Mouse (Mus musculus): ENCODE results near the gene Cstad. TPM values are rescaled to one million over a fixed set of nuclear protein-coding genes. Genes with fewer than 3 reads are reported as not detected.

The Cstad gene
- polyA plus RNA-seq, 1 experiment from 2014 or later = 0.91 TPM

DNA sequence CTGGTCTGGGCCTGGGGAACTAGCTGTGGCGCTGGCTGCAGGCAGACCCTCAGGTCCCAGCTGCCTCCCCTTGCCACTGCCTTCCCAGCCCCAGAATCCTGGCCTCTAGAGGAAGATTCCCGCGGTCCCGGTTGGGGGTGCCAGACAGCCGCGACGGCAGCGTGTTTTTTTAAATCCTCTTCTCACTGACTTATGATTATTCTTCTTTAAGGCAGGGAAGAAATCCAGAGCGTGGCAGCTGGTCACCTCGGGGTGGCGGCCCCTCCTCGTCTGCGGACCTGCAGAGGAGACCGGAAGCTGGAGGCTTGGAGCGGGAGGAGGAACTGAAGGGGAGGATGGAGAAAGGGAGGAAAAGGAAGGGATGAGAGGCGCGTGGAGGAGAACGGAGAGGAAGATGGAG lies 18.7 kb downstream of the Cstad start:
- Histone ChIP-seq H3K4me2 (replicated peaks; ENCODE audit: low read depth, low read length) (peak overlapping the region; percentile 40), H3K36me3 (ENCODE audit: control insufficient read depth, insufficient read depth, low read length) (no peaks in the 10 kb centered on the region), H3K4me3 (ENCODE audit: low read length) (peak overlapping the region; percentile 17), H3K9ac (ENCODE audit: low read depth, low read length) (peak overlapping the region; percentile 58; the same call in 1 of the 2 replicates), H3K4me1 (ENCODE audit: control insufficient read depth, insufficient read depth, low read length) (peaks cover 22% of the 10 kb centered on the region), H3K9me3 (ENCODE audit: control insufficient read depth, low read length) (no peaks in the 10 kb centered on the region), H3K27me3 (ENCODE audit: control insufficient read depth, insufficient read depth, low read length) (no peaks in the 10 kb centered on the region), H3K27ac (ENCODE audit: low read depth, low read length) (peak overlapping the region; percentile 80)
- ATAC-seq (ENCODE audit: low FRiP score, low TSS enrichment) = peak; percentile 62; the same call in 1 of the 2 replicates
- 0% methylated on average over 18 of the region's 18 CpGs for WGBS

DNA sequence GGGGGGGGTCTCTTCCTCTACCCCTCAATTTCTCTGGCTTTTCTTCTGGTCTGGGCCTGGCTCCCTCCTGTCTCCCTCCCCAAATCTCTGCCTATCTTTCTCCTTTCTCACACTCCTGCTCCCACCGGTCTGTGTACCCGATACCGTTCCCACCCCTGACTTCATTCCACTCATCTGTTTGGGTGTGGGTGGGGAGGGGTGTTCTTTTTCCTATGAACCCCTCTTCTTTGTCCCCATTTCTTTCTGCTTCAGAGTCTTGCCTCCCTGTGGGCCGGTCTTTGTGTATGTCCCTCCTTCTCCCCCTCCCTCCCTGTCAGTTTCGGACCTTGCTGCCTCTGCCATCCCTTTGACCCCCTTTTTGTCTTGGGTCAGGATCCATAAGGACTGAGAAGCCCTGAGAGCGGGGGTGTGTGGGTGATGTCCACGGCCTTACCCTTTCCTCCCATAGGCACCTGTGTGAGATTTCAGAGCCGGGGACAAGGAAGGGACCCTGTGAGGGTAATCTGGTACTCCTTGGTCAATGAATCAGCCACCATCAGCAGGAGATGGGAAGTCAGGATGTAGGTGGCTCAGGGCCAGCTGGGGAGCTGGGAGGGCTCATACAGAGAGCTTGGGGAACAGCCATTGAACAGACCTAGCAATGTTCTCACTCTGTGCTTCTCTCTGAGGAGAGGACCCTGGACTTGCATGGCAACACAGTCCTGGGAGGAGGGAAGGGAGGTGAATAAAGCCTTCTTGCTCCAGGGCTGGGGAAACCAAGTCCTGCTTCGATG lies 19.5 kb downstream of the Cstad start:
- no peaks in the 10 kb centered on the region for H3K27me3 ChIP-seq (ENCODE audit: control insufficient read depth, insufficient read depth, low read length)
- 36% methylated on average over 9 of the region's 9 CpGs for WGBS
- H3K9me3 ChIP-seq (ENCODE audit: control insufficient read depth, low read length) = no peaks in the 10 kb centered on the region
- H3K4me2 ChIP-seq (replicated peaks; ENCODE audit: low read depth, low read length) = peak overlapping the region; percentile 40
- H3K36me3 ChIP-seq (ENCODE audit: control insufficient read depth, insufficient read depth, low read length) = no peaks in the 10 kb centered on the region
- H3K9ac ChIP-seq (ENCODE audit: low read depth, low read length) = peak overlapping the region; percentile 58
- ATAC-seq (ENCODE audit: low FRiP score, low TSS enrichment) = no peak
- peak overlapping the region; percentile 17 for H3K4me3 ChIP-seq (ENCODE audit: low read length)
- H3K4me1 ChIP-seq (ENCODE audit: control insufficient read depth, insufficient read depth, low read length) = peaks cover 29% of the 10 kb centered on the region
- peak overlapping the region; percentile 80 for H3K27ac ChIP-seq (ENCODE audit: low read depth, low read length)

DNA sequence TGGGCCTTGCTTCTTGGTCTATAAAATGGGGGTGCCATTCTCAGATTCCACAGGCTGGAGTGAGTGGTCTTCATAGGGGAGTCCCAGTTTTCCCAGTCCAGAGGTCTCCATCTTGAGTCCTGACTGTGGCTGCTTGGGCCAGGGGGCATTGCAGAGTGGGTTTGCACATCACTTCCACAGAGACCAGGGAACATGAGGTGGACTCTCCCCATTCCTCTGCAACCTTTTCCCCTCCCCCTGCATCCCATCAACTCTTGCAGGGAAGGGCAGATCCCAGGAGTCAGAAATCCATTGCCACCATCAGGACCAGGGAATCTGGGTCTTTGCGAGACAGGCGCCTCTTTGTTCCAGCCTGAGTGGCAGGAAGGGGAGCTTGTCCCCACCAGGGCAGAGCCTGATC lies 21.0 kb downstream of the Cstad start:
- Histone ChIP-seq H3K4me1 (ENCODE audit: control insufficient read depth, insufficient read depth, low read length) (peaks cover 29% of the 10 kb centered on the region), H3K27ac (ENCODE audit: low read depth, low read length) (no peak overlapping the region), H3K9me3 (ENCODE audit: control insufficient read depth, low read length) (no peaks in the 10 kb centered on the region), H3K4me3 (ENCODE audit: low read length) (no peak overlapping the region), H3K4me2 (replicated peaks; ENCODE audit: low read depth, low read length) (no peak overlapping the region), H3K9ac (ENCODE audit: low read depth, low read length) (no peak overlapping the region), H3K27me3 (ENCODE audit: control insufficient read depth, insufficient read depth, low read length) (no peaks in the 10 kb centered on the region), H3K36me3 (ENCODE audit: control insufficient read depth, insufficient read depth, low read length) (no peaks in the 10 kb centered on the region)
- no peak for ATAC-seq (ENCODE audit: low FRiP score, low TSS enrichment)
- 88% methylated on average over 2 of the region's 2 CpGs for WGBS

DNA sequence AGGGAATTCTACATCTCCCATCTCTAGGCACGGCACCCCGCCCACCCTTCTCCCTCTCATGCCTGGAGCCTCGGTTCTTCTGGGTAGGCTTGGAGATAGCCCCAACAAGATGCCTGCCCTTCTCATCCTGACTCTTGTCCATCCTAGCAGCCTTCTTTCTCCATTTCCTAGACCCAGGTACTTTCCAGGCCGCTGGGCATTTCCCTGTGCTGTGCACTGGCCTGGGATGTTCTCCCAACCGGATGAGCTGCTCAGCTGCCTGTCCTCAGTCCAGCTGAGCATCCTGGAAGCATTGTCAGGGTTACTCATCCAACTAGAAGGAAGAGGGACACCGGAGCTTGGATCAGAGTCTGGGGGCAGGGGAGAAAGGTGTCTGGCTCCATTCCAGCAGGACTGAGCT lies 21.6 kb downstream of the Cstad start:
- no peak overlapping the region for H3K27ac ChIP-seq (ENCODE audit: low read depth, low read length)
- WGBS = 76% methylated on average over 6 of the region's 6 CpGs
- H3K27me3 ChIP-seq (ENCODE audit: control insufficient read depth, insufficient read depth, low read length) = no peaks in the 10 kb centered on the region
- no peak for ATAC-seq (ENCODE audit: low FRiP score, low TSS enrichment)
- H3K4me3 ChIP-seq (ENCODE audit: low read length) = no peak overlapping the region
- peaks cover 29% of the 10 kb centered on the region for H3K4me1 ChIP-seq (ENCODE audit: control insufficient read depth, insufficient read depth, low read length)
- no peaks in the 10 kb centered on the region for H3K36me3 ChIP-seq (ENCODE audit: control insufficient read depth, insufficient read depth, low read length)
- no peaks in the 10 kb centered on the region for H3K9me3 ChIP-seq (ENCODE audit: control insufficient read depth, low read length)
- H3K4me2 ChIP-seq (replicated peaks; ENCODE audit: low read depth, low read length) = no peak overlapping the region
- H3K9ac ChIP-seq (ENCODE audit: low read depth, low read length) = no peak overlapping the region

DNA sequence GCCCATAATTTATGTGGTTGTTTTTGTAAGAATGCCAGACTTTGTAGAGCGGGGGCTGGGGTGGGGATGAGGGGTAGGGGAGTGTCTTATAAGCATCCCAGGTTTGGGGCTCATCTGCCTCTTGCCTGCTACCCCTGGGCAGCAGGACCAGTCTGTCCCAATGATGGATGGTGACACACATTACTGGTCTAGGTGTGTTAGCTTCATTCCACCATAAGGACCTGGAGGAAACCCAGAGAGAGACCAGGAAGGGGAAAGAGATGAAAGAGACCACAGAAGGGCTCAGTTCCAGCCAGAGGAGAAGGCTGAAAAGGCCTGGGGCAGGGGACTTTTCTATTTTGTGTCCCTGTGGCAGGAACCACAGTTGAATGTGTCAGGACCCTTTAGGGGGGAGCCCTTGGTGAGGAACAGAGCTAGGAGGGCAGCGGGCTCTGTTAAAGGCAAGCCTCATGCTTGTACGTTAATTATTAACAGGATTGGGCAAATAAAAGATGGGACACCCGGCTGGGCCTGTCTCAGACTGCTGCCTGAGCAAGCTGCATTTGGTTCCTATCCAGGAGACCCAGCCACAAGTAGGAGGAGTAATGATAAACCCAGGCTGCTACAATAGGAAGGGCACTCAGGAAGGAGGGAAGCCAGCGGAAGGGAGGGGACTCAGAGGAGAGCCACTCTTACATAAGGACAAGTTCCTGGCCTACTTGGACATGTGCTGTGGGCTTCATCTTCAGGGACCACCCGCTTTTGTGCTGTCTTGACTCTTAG lies 23.8 kb downstream of the Cstad start:
- Histone ChIP-seq H3K36me3 (ENCODE audit: control insufficient read depth, insufficient read depth, low read length) (no peaks in the 10 kb centered on the region), H3K27me3 (ENCODE audit: control insufficient read depth, insufficient read depth, low read length) (no peaks in the 10 kb centered on the region), H3K4me2 (replicated peaks; ENCODE audit: low read depth, low read length) (no peak overlapping the region), H3K4me3 (ENCODE audit: low read length) (no peak overlapping the region), H3K27ac (ENCODE audit: low read depth, low read length) (peak overlapping the region; percentile 91), H3K9ac (ENCODE audit: low read depth, low read length) (peak overlapping the region; percentile 28; the same call in 1 of the 2 replicates), H3K4me1 (ENCODE audit: control insufficient read depth, insufficient read depth, low read length) (peaks cover 28% of the 10 kb centered on the region), H3K9me3 (ENCODE audit: control insufficient read depth, low read length) (no peaks in the 10 kb centered on the region)
- peak; percentile 76 for ATAC-seq (ENCODE audit: low FRiP score, low TSS enrichment)
- 47% methylated on average over 6 of the region's 6 CpGs for WGBS

GRCm38 (mm10) chr2:30623873-30624272 lies 29.0 kb downstream of the Cstad start:
- no peaks in the 10 kb centered on the region for H3K9me3 ChIP-seq (ENCODE audit: control insufficient read depth, low read length)
- H3K4me3 ChIP-seq (ENCODE audit: low read length) = no peak overlapping the region
- no peak overlapping the region for H3K4me2 ChIP-seq (replicated peaks; ENCODE audit: low read depth, low read length)
- H3K4me1 ChIP-seq (ENCODE audit: control insufficient read depth, insufficient read depth, low read length) = peaks cover 11% of the 10 kb centered on the region; the same call in 1 of the 2 replicates
- ATAC-seq (ENCODE audit: low FRiP score, low TSS enrichment) = no peak
- H3K27me3 ChIP-seq (ENCODE audit: control insufficient read depth, insufficient read depth, low read length) = no peaks in the 10 kb centered on the region
- WGBS = 45% methylated on average over 10 of the region's 10 CpGs
- no peak overlapping the region for H3K27ac ChIP-seq (ENCODE audit: low read depth, low read length)
- no peaks in the 10 kb centered on the region for H3K36me3 ChIP-seq (ENCODE audit: control insufficient read depth, insufficient read depth, low read length)
- H3K9ac ChIP-seq (ENCODE audit: low read depth, low read length) = no peak overlapping the region

- Histone ChIP-seq H3K4me2 (replicated peaks; ENCODE audit: low read depth, low read length) (no peak overlapping the region), H3K27ac (ENCODE audit: low read depth, low read length) (no peak overlapping the region), H3K9ac (ENCODE audit: low read depth, low read length) (no peak overlapping the region), H3K9me3 (ENCODE audit: control insufficient read depth, low read length) (no peaks in the 10 kb centered on the region), H3K27me3 (ENCODE audit: control insufficient read depth, insufficient read depth, low read length) (no peaks in the 10 kb centered on the region), H3K36me3 (ENCODE audit: control insufficient read depth, insufficient read depth, low read length) (no peaks in the 10 kb centered on the region), H3K4me3 (ENCODE audit: low read length) (no peak overlapping the region), H3K4me1 (ENCODE audit: control insufficient read depth, insufficient read depth, low read length) (peaks cover 6% of the 10 kb centered on the region; the same call in 1 of the 2 replicates)
- 60% methylated on average over 6 of the region's 6 CpGs for WGBS
- ATAC-seq (ENCODE audit: low FRiP score, low TSS enrichment) = no peak
Measured at GRCm38 (mm10) chr2:30625296-30625826, 30.5 kb downstream of the Cstad start.

DNA sequence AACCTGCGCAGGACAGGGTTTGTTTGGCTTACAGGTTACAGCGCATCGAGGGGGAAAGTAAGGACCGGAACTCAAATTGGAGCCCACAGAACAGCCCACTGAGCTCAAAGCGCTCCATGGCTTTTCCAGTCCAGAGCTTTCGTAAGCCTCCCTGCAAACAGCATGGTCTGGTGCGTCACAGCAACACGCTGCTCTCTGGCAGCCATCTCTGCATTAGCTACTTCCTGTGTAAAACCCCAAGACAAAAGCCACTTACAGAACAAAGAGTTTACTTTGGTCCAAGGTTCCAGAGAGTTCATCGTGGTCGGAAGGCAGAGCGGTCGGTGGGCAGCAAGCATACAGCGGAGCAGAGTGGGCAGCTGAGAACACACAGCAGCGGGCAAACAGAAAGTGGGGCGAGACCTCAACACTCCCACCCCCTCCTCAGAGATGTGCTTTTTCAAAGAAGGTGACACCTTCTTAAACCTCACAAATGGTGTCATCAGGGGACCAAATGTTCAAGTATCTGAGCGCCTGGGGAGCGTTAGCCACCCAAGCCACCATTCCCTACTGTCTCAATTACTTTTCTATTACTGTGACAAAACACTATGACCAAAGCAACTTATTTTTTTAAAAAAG lies 31.3 kb downstream of the Cstad start:
- 44% methylated on average over 17 of the region's 17 CpGs for WGBS
- no peaks in the 10 kb centered on the region for H3K9me3 ChIP-seq (ENCODE audit: control insufficient read depth, low read length)
- H3K27ac ChIP-seq (ENCODE audit: low read depth, low read length) = no peak overlapping the region
- no peak overlapping the region for H3K4me3 ChIP-seq (ENCODE audit: low read length)
- H3K27me3 ChIP-seq (ENCODE audit: control insufficient read depth, insufficient read depth, low read length) = no peaks in the 10 kb centered on the region
- H3K9ac ChIP-seq (ENCODE audit: low read depth, low read length) = no peak overlapping the region
- no peaks in the 10 kb centered on the region for H3K36me3 ChIP-seq (ENCODE audit: control insufficient read depth, insufficient read depth, low read length)
- H3K4me2 ChIP-seq (replicated peaks; ENCODE audit: low read depth, low read length) = no peak overlapping the region
- peaks cover 6% of the 10 kb centered on the region; the same call in 1 of the 2 replicates for H3K4me1 ChIP-seq (ENCODE audit: control insufficient read depth, insufficient read depth, low read length)
- no peak for ATAC-seq (ENCODE audit: low FRiP score, low TSS enrichment)
